Mouse (Mus musculus) G1E (cell line): Measurements from ENCODE around the gene Pam16. TPM values are rescaled to one million over a fixed set of nuclear protein-coding genes. Genes with fewer than 3 reads are reported as not detected.
A peak's percentile ranks its signal among the peaks of the same experiment; 100 is the strongest.

Experiments used
- ATAC-seq: 2 replicates; pipeline ENCODE4 v1.8.0; 2016; ENCODE audit warnings: mild to moderate bottlenecking; ENCODE audit not compliant: insufficient number of reproducible peaks, poor library complexity, low FRiP score, severe bottlenecking; ENCODE audit errors: extremely low read depth
- DNase-seq: peaks from one replicate; pipeline ENCODE4 v3.0.0; 2012; ENCODE audit warnings: low spot score
- H3K27me3 ChIP-seq: 2 replicates; pipeline ENCODE4 v1.6.1; 2012; ENCODE audit warnings: mild to moderate bottlenecking, low read length, inconsistent platforms; ENCODE audit not compliant: insufficient read depth
- H3K36me3 ChIP-seq: replicated peaks from 2 replicates; pipeline ENCODE3; 2012; ENCODE audit warnings: mild to moderate bottlenecking, inconsistent platforms
- H3K4me1 ChIP-seq: 2 replicates; pipeline ENCODE4 v1.6.1; 2012; ENCODE audit warnings: low read depth, low read length, inconsistent platforms, mixed read lengths; ENCODE audit not compliant: insufficient read depth
- H3K4me3 ChIP-seq: 2 replicates; pipeline ENCODE4 v1.5.1; 2012; ENCODE audit warnings: low read depth, mild to moderate bottlenecking, inconsistent platforms, low read length, moderate library complexity, mixed read lengths
- H3K9me3 ChIP-seq: replicated peaks from 2 replicates; pipeline ENCODE4 v1.6.1; 2012; ENCODE audit warnings: inconsistent platforms
- CTCF ChIP-seq: IDR thresholded peaks from 2 replicates; pipeline ENCODE4 v1.5.1; 2012; ENCODE audit warnings: low read depth, low read length, inconsistent platforms, mixed read lengths
- GATA1 ChIP-seq: IDR thresholded peaks from 2 replicates; pipeline ENCODE4 v1.6.1; 2012; ENCODE audit warnings: borderline replicate concordance, low read length, inconsistent platforms, mixed read lengths
- GATA2 ChIP-seq: IDR thresholded peaks from 2 replicates; pipeline ENCODE4 v1.6.1; 2012; ENCODE audit warnings: low read depth, low read length, inconsistent platforms, borderline replicate concordance
- POLR2AphosphoS5 ChIP-seq: IDR thresholded peaks from 2 replicates; pipeline ENCODE4 v1.6.1; 2012; ENCODE audit warnings: low read depth, low read length, inconsistent platforms; ENCODE audit not compliant: insufficient replicate concordance
- TAL1 ChIP-seq: conservative IDR thresholded peaks from 2 replicates; pipeline ENCODE4 v1.6.1; 2012; ENCODE audit warnings: low read depth, low read length, inconsistent platforms, mixed read lengths
- polyA plus RNA-seq: library from polyadenylated mRNA; stranded (reverse); fragments of >175 nt; gene quantifications from 2 replicates; pipeline ENCODE4 v1.2.3, GENCODE M21; 2012
- total RNA-seq, 2 experiments: library from RNA; stranded (forward) in 1 of 2; stranded (reverse) in 1 of 2; fragments of 200-1000 nt in 1 of 2; fragments of >200 nt in 1 of 2; fragmentation: Nextera tagmentation in 1 of 2; gene quantifications; 2 replicates each; pipeline ENCODE4 v1.2.3; 2014 to 2017

Gene Pam16
- total and polyA plus RNA-seq, 3 experiments, result 35.3 to 65.3 (median 41.7) TPM

GRCm38 (mm10) chr16:4642937-4643336, 18.1 kb upstream of the Pam16 start:
- no peak for TF ChIP-seq GATA2
- no peak for TF ChIP-seq GATA1
- TF ChIP-seq CTCF, result no peak
- TF ChIP-seq POLR2AphosphoS5, result no peak
- no peak for TF ChIP-seq TAL1
- no peaks in the 10 kb centered on the region for H3K9me3 ChIP-seq
- H3K36me3 ChIP-seq, result peaks cover 97% of the 10 kb centered on the region
- DNase-seq, result no peak
- ATAC-seq, result no peak
- no peak overlapping the region for H3K4me3 ChIP-seq
- peaks cover 29% of the 10 kb centered on the region for H3K4me1 ChIP-seq
- H3K27me3 ChIP-seq, result no peaks in the 10 kb centered on the region

- no peaks in the 10 kb centered on the region for H3K9me3 ChIP-seq
- H3K4me1 ChIP-seq, result peaks cover 33% of the 10 kb centered on the region
- ATAC-seq (no peak), DNase-seq (no peak)
- no peaks in the 10 kb centered on the region for H3K27me3 ChIP-seq
- no peak for TF ChIP-seq TAL1
- H3K36me3 ChIP-seq, result peaks cover 97% of the 10 kb centered on the region
- no peak overlapping the region for H3K4me3 ChIP-seq
Measured at GRCm38 (mm10) chr16:4642190-4642589, 17.4 kb upstream of the Pam16 start.

- no peak for ATAC-seq
- H3K27me3 ChIP-seq, result no peaks in the 10 kb centered on the region
- H3K4me1 ChIP-seq, result peaks cover 42% of the 10 kb centered on the region
- H3K4me3 ChIP-seq, result no peak overlapping the region
- TF ChIP-seq POLR2AphosphoS5, result no peak
- TF ChIP-seq GATA2, result no peak
- TF ChIP-seq TAL1, result no peak
- no peak for TF ChIP-seq GATA1
- TF ChIP-seq CTCF, result no peak
- peaks cover 97% of the 10 kb centered on the region for H3K36me3 ChIP-seq
- DNase-seq, result no peak
- H3K9me3 ChIP-seq, result no peaks in the 10 kb centered on the region
Measured at GRCm38 (mm10) chr16:4641119-4641838, 16.5 kb upstream of the Pam16 start.

GRCm38 (mm10) chr16:4640267-4641005, 15.6 kb upstream of the Pam16 start:
- H3K36me3 ChIP-seq, result peaks cover 97% of the 10 kb centered on the region
- peak overlapping the region; percentile 67; the same call in 1 of the 2 replicates for H3K4me3 ChIP-seq
- no peaks in the 10 kb centered on the region for H3K9me3 ChIP-seq
- no peaks in the 10 kb centered on the region for H3K27me3 ChIP-seq
- TF ChIP-seq POLR2AphosphoS5, result no peak
- TF ChIP-seq TAL1, result no peak
- TF ChIP-seq GATA1, result no peak
- TF ChIP-seq GATA2, result no peak
- no peak for TF ChIP-seq CTCF
- DNase-seq (peak; percentile 29), ATAC-seq (no peak)
- H3K4me1 ChIP-seq, result peaks cover 42% of the 10 kb centered on the region

GRCm38 (mm10) chr16:4639831-4640237, 15.0 kb upstream of the Pam16 start, which contains the start of the genes Vasn and Dnaja3:
TSS of gene Vasn (plus strand) at chr16:4639941.
TSS of gene Dnaja3 (plus strand) at chr16:4639989.
- peaks cover 97% of the 10 kb centered on the region for H3K36me3 ChIP-seq
- peaks cover 41% of the 10 kb centered on the region for H3K4me1 ChIP-seq
- peak; percentile 61 for DNase-seq
- H3K4me3 ChIP-seq, result peak within 1 kb of the TSS; percentile 67; the same call in 1 of the 2 replicates
- ATAC-seq, result peak; percentile 81
- no peak for TF ChIP-seq CTCF
- TF ChIP-seq TAL1, result no peak
- TF ChIP-seq GATA1, result no peak
- H3K9me3 ChIP-seq, result no peaks in the 10 kb centered on the region
- H3K27me3 ChIP-seq, result no peaks in the 10 kb centered on the region

GRCm38 (mm10) chr16:4638891-4639390, 14.2 kb upstream of the Pam16 start:
- DNase-seq (no peak), ATAC-seq (no peak)
- no peak overlapping the region for H3K4me3 ChIP-seq
- TF ChIP-seq CTCF, result no peak
- TF ChIP-seq TAL1, result no peak
- TF ChIP-seq GATA2, result no peak
- H3K36me3 ChIP-seq, result peaks cover 97% of the 10 kb centered on the region
- no peaks in the 10 kb centered on the region for H3K27me3 ChIP-seq
- H3K9me3 ChIP-seq, result no peaks in the 10 kb centered on the region
- peaks cover 43% of the 10 kb centered on the region for H3K4me1 ChIP-seq
